Mouse (Mus musculus) hindbrain, embryonic 15.5 days (tissue): ENCODE results near the gene Rhox3a. TPM values are rescaled to one million over a fixed set of nuclear protein-coding genes. Genes with fewer than 3 reads are reported as not detected.
"Not testable (repeated sequence)": the region's sequence is repeated elsewhere in the genome, so short reads cannot be mapped to it uniquely, and the experiment has no call there.

Experiments used
- ATAC-seq: fragments of 200-750 bp; cut with Nextera tagmentation; 2 replicates; pipeline ENCODE4 v1.8.0; 2017; ENCODE audit warnings: low read depth, moderate number of reproducible peaks, moderate TSS enrichment; ENCODE audit not compliant: low FRiP score
- H3K27ac ChIP-seq: fragments of 300-500 bp; sonication (generic); replicated peaks from 2 replicates; pipeline ENCODE4 v1.5.1; 2015; ENCODE audit warnings: mild to moderate bottlenecking, inconsistent platforms
- H3K27me3 ChIP-seq: fragments of 300-500 bp; sonication (generic); 2 replicates; pipeline ENCODE4 v1.6.1; 2015; ENCODE audit warnings: control low read depth, inconsistent platforms
- H3K36me3 ChIP-seq: fragments of 300-500 bp; sonication (generic); 2 replicates; pipeline ENCODE4 v1.6.1; 2015; ENCODE audit warnings: control low read depth, inconsistent platforms
- H3K4me1 ChIP-seq: fragments of 300-500 bp; sonication (generic); replicated peaks from 2 replicates; pipeline ENCODE4 v1.6.1; 2015; ENCODE audit warnings: control low read depth, inconsistent platforms
- H3K4me2 ChIP-seq: fragments of 300-500 bp; sonication (generic); 2 replicates; pipeline ENCODE4 v1.6.1; 2015; ENCODE audit warnings: moderate library complexity, mild to moderate bottlenecking, inconsistent platforms
- H3K4me3 ChIP-seq: fragments of 300-500 bp; sonication (generic); 2 replicates; pipeline ENCODE4 v1.5.1; 2015; ENCODE audit warnings: mild to moderate bottlenecking, inconsistent platforms
- H3K9ac ChIP-seq: fragments of 300-500 bp; sonication (generic); 2 replicates; pipeline ENCODE4 v1.6.1; 2015; ENCODE audit warnings: inconsistent platforms
- H3K9me3 ChIP-seq: fragments of 300-500 bp; sonication (generic); 2 replicates; pipeline ENCODE4 v1.6.1; 2016; ENCODE audit warnings: control low read depth, inconsistent platforms
- WGBS: fragments of 180-500 bp; shearing (Covaris S2); methylation state at CpG from one replicate; pipeline ENCODE4 v1.1.7; 2015; 5-methylcytosine and 5-hydroxymethylcytosine counted together
- polyA plus RNA-seq: library from polyadenylated mRNA; unstranded; fragments of >200 nt; fragmentation: Nextera tagmentation; extraction: Ambion mirVana; gene quantifications from 2 replicates; pipeline ENCODE4 v1.2.1, GENCODE M21; 2015

Gene Rhox3a
- polyA plus RNA-seq: not detected in 2 replicates

- 100% methylated on average over 1 of the region's 3 CpGs for WGBS
- not testable (repeated sequence) for H3K4me2 ChIP-seq, H3K9me3 ChIP-seq, ATAC-seq, H3K27me3 ChIP-seq, H3K27ac ChIP-seq, H3K9ac ChIP-seq, H3K36me3 ChIP-seq, H3K4me3 ChIP-seq, H3K4me1 ChIP-seq
Measured at GRCm38 (mm10) chrX:37249619-37250018, at the start of gene Rhox3a. TSS of gene Rhox3a (plus strand) at chrX:37249919.

- H3K36me3 ChIP-seq: no peaks in the 10 kb centered on the region
- H3K27me3 ChIP-seq: no peaks in the 10 kb centered on the region
- no peak within 1 kb of the TSS for H3K4me2 ChIP-seq
- H3K4me1 ChIP-seq: no peaks in the 10 kb centered on the region
- ATAC-seq: no peak
- H3K9ac ChIP-seq: no peak within 1 kb of the TSS
- no peak within 1 kb of the TSS for H3K27ac ChIP-seq
- WGBS: 89% methylated on average over 10 of the region's 10 CpGs
- no peaks in the 10 kb centered on the region for H3K9me3 ChIP-seq
- no peak within 1 kb of the TSS for H3K4me3 ChIP-seq
Measured at GRCm38 (mm10) chrX:37210941-37211340, 38.8 kb upstream of the Rhox3a start, which contains the start of gene Gm9. TSS of gene Gm9 (minus strand) at chrX:37211041.

- H3K9ac ChIP-seq, H3K9me3 ChIP-seq, H3K27me3 ChIP-seq, H3K27ac ChIP-seq, H3K4me3 ChIP-seq, H3K36me3 ChIP-seq, H3K4me1 ChIP-seq, ATAC-seq, H3K4me2 ChIP-seq: not testable (repeated sequence)
- 70% methylated on average over 1 of the region's 1 CpGs for WGBS
Measured at GRCm38 (mm10) chrX:37222158-37222557, 27.6 kb upstream of the Rhox3a start, which contains the start of gene Rhox1. TSS of gene Rhox1 (minus strand) at chrX:37222258.

GRCm38 (mm10) chrX:37244676-37245075, 5.0 kb upstream of the Rhox3a start, which contains the start of gene Rhox2a:
TSS of gene Rhox2a (plus strand) at chrX:37244976.
- not testable (repeated sequence) for H3K27ac ChIP-seq, H3K36me3 ChIP-seq, H3K9ac ChIP-seq, H3K4me3 ChIP-seq, H3K9me3 ChIP-seq, H3K4me2 ChIP-seq, H3K27me3 ChIP-seq, ATAC-seq, H3K4me1 ChIP-seq
- 100% methylated on average over 2 of the region's 9 CpGs for WGBS

GRCm38 (mm10) chrX:37265038-37265437, 15.3 kb downstream of the Rhox3a start, which contains the start of gene Rhox4a:
TSS of gene Rhox4a (plus strand) at chrX:37265338.
- H3K4me2 ChIP-seq, H3K9ac ChIP-seq, H3K4me3 ChIP-seq, H3K4me1 ChIP-seq, H3K27ac ChIP-seq, H3K36me3 ChIP-seq, H3K9me3 ChIP-seq, H3K27me3 ChIP-seq, ATAC-seq: not testable (repeated sequence)
- WGBS: 98% methylated on average over 11 of the region's 19 CpGs

Other genes starting within 250 kb of the Rhox3a start
- gene Sowahd, start 201.1 kb upstream of the Rhox3a start, polyA plus RNA-seq: not detected in 2 replicates
- gene Rpl39, start 164.5 kb upstream of the Rhox3a start, polyA plus RNA-seq: 265 and 321 TPM in 2 replicates
- gene Upf3b, start 139.6 kb upstream of the Rhox3a start, polyA plus RNA-seq: 27.2 and 29.7 TPM in 2 replicates
- gene Nkap, start 123.1 kb upstream of the Rhox3a start, polyA plus RNA-seq: 21.5 and 22.6 TPM in 2 replicates
- gene Akap14, start 81.1 kb upstream of the Rhox3a start, polyA plus RNA-seq: 0.14 and 0.22 TPM in 2 replicates
- gene Ndufa1, start 58.8 kb upstream of the Rhox3a start, polyA plus RNA-seq: 730 and 823 TPM in 2 replicates
- gene Rnf113a1, start 58.7 kb upstream of the Rhox3a start, polyA plus RNA-seq: 22.8 and 23.3 TPM in 2 replicates
- not detected in 2 replicates for gene Gm9, start 38.9 kb upstream of the Rhox3a start, polyA plus RNA-seq
- not detected in 2 replicates for gene Rhox1, start 27.7 kb upstream of the Rhox3a start, polyA plus RNA-seq
- gene Rhox2a, start 4.9 kb upstream of the Rhox3a start, polyA plus RNA-seq: not detected in 2 replicates
- not detected in 2 replicates for gene Rhox4a, start 15.4 kb downstream of the Rhox3a start, polyA plus RNA-seq
- gene Rhox3a2, start 130.1 kb downstream of the Rhox3a start, polyA plus RNA-seq: not detected in 2 replicates
- gene Rhox4a2, start 140.9 kb downstream of the Rhox3a start, polyA plus RNA-seq: not detected in 2 replicates
- not detected in 2 replicates for gene Rhox2b, start 162.1 kb downstream of the Rhox3a start, polyA plus RNA-seq
- gene Rhox4b, start 182.6 kb downstream of the Rhox3a start, polyA plus RNA-seq: not detected in 2 replicates
- not detected in 2 replicates for gene Rhox2c, start 203.8 kb downstream of the Rhox3a start, polyA plus RNA-seq
- not detected in 2 replicates for gene Rhox3c, start 208.7 kb downstream of the Rhox3a start, polyA plus RNA-seq
- gene Rhox4c, start 230.4 kb downstream of the Rhox3a start, polyA plus RNA-seq: not detected in 2 replicates
- gene Rhox2d, start 243.5 kb downstream of the Rhox3a start, polyA plus RNA-seq: not detected in 2 replicates